Mouse (Mus musculus): ENCODE data around the gene Mxd3. TPM values are rescaled to one million over a fixed set of nuclear protein-coding genes. Genes with fewer than 3 reads are reported as not detected.

The Mxd3 gene
- total RNA-seq, 2 experiments from 2014 or later, result 3.6 to 9.9 TPM

- ATAC-seq (replicated peaks; ENCODE audit: low FRiP score, low TSS enrichment, poor library complexity, severe bottlenecking), result no peak
These were observed 7.8 kb upstream of the Mxd3 start for GRCm38 (mm10) chr13:55337341-55337975.

- no peak for ATAC-seq (replicated peaks; ENCODE audit: low FRiP score, low TSS enrichment, poor library complexity, severe bottlenecking)
These were observed 6.1 kb upstream of the Mxd3 start for GRCm38 (mm10) chr13:55335701-55336100.

GRCm38 (mm10) chr13:55332331-55332730 lies 2.7 kb upstream of the Mxd3 start:
- ATAC-seq (replicated peaks; ENCODE audit: low FRiP score, low TSS enrichment, poor library complexity, severe bottlenecking), result no peak

GRCm38 (mm10) chr13:55330567-55331400 lies 1.2 kb upstream of the Mxd3 start:
- ATAC-seq (replicated peaks; ENCODE audit: low FRiP score, low TSS enrichment, poor library complexity, severe bottlenecking), result no peak

- ATAC-seq (replicated peaks; ENCODE audit: low FRiP score, low TSS enrichment, poor library complexity, severe bottlenecking), result peak; percentile 24
These were observed 427 bp downstream of the Mxd3 start for GRCm38 (mm10) chr13:55329109-55329682.

- ATAC-seq (replicated peaks; ENCODE audit: low FRiP score, low TSS enrichment, poor library complexity, severe bottlenecking), result no peak
These were observed 982 bp downstream of the Mxd3 start for GRCm38 (mm10) chr13:55328641-55329040.

GRCm38 (mm10) chr13:55328171-55328570 lies 1.5 kb downstream of the Mxd3 start:
- no peak for ATAC-seq (replicated peaks; ENCODE audit: low FRiP score, low TSS enrichment, poor library complexity, severe bottlenecking)

GRCm38 (mm10) chr13:55327633-55328032 lies 2.0 kb downstream of the Mxd3 start:
- ATAC-seq (replicated peaks; ENCODE audit: low FRiP score, low TSS enrichment, poor library complexity, severe bottlenecking), result peak; percentile 58

GRCm38 (mm10) chr13:55327169-55327568 lies 2.5 kb downstream of the Mxd3 start:
- no peak for ATAC-seq (replicated peaks; ENCODE audit: low FRiP score, low TSS enrichment, poor library complexity, severe bottlenecking)

- ATAC-seq (replicated peaks; ENCODE audit: low FRiP score, low TSS enrichment, poor library complexity, severe bottlenecking), result no peak
These were observed 4.0 kb downstream of the Mxd3 start for GRCm38 (mm10) chr13:55325596-55325995.

- ATAC-seq (replicated peaks; ENCODE audit: low FRiP score, low TSS enrichment, poor library complexity, severe bottlenecking), result peak; percentile 27; the same call in 1 of the 2 replicates
These were observed 7.3 kb downstream of the Mxd3 start for GRCm38 (mm10) chr13:55322130-55322825.

GRCm38 (mm10) chr13:55321434-55322129 lies 8.0 kb downstream of the Mxd3 start, which contains the start of gene Rab24:
Gene Rab24, minus strand, starts transcription at chr13:55321946.
- peak; percentile 88 for ATAC-seq (replicated peaks; ENCODE audit: low FRiP score, low TSS enrichment, poor library complexity, severe bottlenecking)

GRCm38 (mm10) chr13:55319931-55320533 lies 9.6 kb downstream of the Mxd3 start, which contains the start of gene Prelid1:
Gene Prelid1, plus strand, starts transcription at chr13:55320500.
- no peak for ATAC-seq (replicated peaks; ENCODE audit: low FRiP score, low TSS enrichment, poor library complexity, severe bottlenecking)

- no peak for ATAC-seq (replicated peaks; ENCODE audit: low FRiP score, low TSS enrichment, poor library complexity, severe bottlenecking)
These were observed 11.3 kb downstream of the Mxd3 start for GRCm38 (mm10) chr13:55318351-55318750.

- no peak for ATAC-seq (replicated peaks; ENCODE audit: low FRiP score, low TSS enrichment, poor library complexity, severe bottlenecking)
These were observed 14.7 kb downstream of the Mxd3 start for GRCm38 (mm10) chr13:55314891-55315412.

- ATAC-seq (replicated peaks; ENCODE audit: low FRiP score, low TSS enrichment, poor library complexity, severe bottlenecking), result no peak
These were observed 16.6 kb downstream of the Mxd3 start for GRCm38 (mm10) chr13:55313051-55313450.

- no peak for ATAC-seq (replicated peaks; ENCODE audit: low FRiP score, low TSS enrichment, poor library complexity, severe bottlenecking)
These were observed 17.5 kb downstream of the Mxd3 start for GRCm38 (mm10) chr13:55312028-55312630.

- no peak for ATAC-seq (replicated peaks; ENCODE audit: low FRiP score, low TSS enrichment, poor library complexity, severe bottlenecking)
These were observed 28.7 kb downstream of the Mxd3 start for GRCm38 (mm10) chr13:55300913-55301312.

All from megakaryocyte-erythroid progenitor cell, adult 5-6 weeks (primary cell).